ENCODE assay signal across 15 mouse cellular contexts in genomic region chr13:55506697-55507096, GRCm38 (mm10). TPM values are rescaled to one million over a fixed set of nuclear protein-coding genes. Genes with fewer than 3 reads are reported as not detected.
DNase-seq lines count a peak whose midpoint lies in the region; ATAC-seq and TF ChIP-seq lines count a peak whose summit lies in the region.
"Had no signal": no experiment of that assay in that cellular context is flagged by ENCODE, and none has a peak within 500 bp of the region (broad histone marks: within the 10 kb centered on the region; RNA-seq: fewer than 3 reads in every experiment).

No protein-coding gene starts in this region.

- no peaks in the 10 kb centered on the region for H3K9me3 ChIP-seq in limb, embryonic 13.5 days
- no peaks in the 10 kb centered on the region for H3K9me3 ChIP-seq in limb, embryonic 10.5 days (replicated peaks)
- H3K9me3 ChIP-seq: embryonic facial prominence, embryonic 15.5 days; intestine, embryonic 15.5 days had no signal

- H3K4me2 ChIP-seq in limb, embryonic 13.5 days (replicated peaks) = no peak overlapping the region
- H3K4me2 ChIP-seq: embryonic facial prominence, embryonic 15.5 days; intestine, embryonic 15.5 days had no signal

- no peak for TF ChIP-seq CTCF in gastrocnemius, adult 2 months (IDR thresholded peaks at IDR 0.05)

- peaks cover 85% of the 10 kb centered on the region for H3K36me3 ChIP-seq in limb, embryonic 13.5 days
- peaks cover 99% of the 10 kb centered on the region for H3K36me3 ChIP-seq in limb, embryonic 10.5 days

- intact Hi-C loops in gastrocnemius, adult 2 months (cut with DNase I) = no loop called here

- H3K27me3 ChIP-seq in limb, embryonic 13.5 days = no peaks in the 10 kb centered on the region
- no peaks in the 10 kb centered on the region for H3K27me3 ChIP-seq in limb, embryonic 10.5 days (ENCODE audit: low read depth, poor library complexity, severe bottlenecking)
- H3K27me3 ChIP-seq: embryonic facial prominence, embryonic 15.5 days; intestine, embryonic 15.5 days had no signal

- H3K9ac ChIP-seq in limb, embryonic 13.5 days = 0 out of 2 replicates have a peak overlapping the region, but pooled peaks have one; percentile 25
- H3K9ac ChIP-seq: embryonic facial prominence, embryonic 15.5 days; intestine, embryonic 15.5 days had no signal

- no peak for ATAC-seq in limb, embryonic 13.5 days (ENCODE audit: low FRiP score, low read depth)
- ATAC-seq: intestine, embryonic 15.5 days had no signal

- H3K4me1 ChIP-seq in limb, embryonic 13.5 days = peaks cover 20% of the 10 kb centered on the region
- H3K4me1 ChIP-seq in limb, embryonic 10.5 days = peaks cover 20% of the 10 kb centered on the region

- 91% methylated on average over 10 of the region's 10 CpGs for WGBS in limb, embryonic 13.5 days
- WGBS in limb, embryonic 10.5 days = 96% methylated on average over 10 of the region's 10 CpGs

- no peak overlapping the region for H3K27ac ChIP-seq in limb, embryonic 13.5 days
- no peak overlapping the region for H3K27ac ChIP-seq in limb, embryonic 10.5 days
- peak overlapping the region; percentile 78 for H3K27ac ChIP-seq in gastrocnemius, adult 2 months
- H3K27ac ChIP-seq: embryonic facial prominence, embryonic 15.5 days; intestine, embryonic 15.5 days; kidney, postnatal 0 days had no signal

- no peak overlapping the region for H3K4me3 ChIP-seq in limb, embryonic 13.5 days
- H3K4me3 ChIP-seq in limb, embryonic 10.5 days = no peak overlapping the region
- peak overlapping the region; percentile 81 for H3K4me3 ChIP-seq in gastrocnemius, adult 2 months
- H3K4me3 ChIP-seq: embryonic facial prominence, embryonic 15.5 days; intestine, embryonic 15.5 days had no signal

- peak; percentile 75 to 76 for DNase-seq in cerebellum, postnatal 14 days
- no peak for DNase-seq in cerebellum, adult 11 months
- no peak for DNase-seq in limb, embryonic 10.5 days (ENCODE audit: low spot score)
- DNase-seq in gastrocnemius, adult 2 months = peak; percentile 89
- no peak for DNase-seq in ovary, postnatal 36 days (ENCODE audit: low spot score)
- no peak for DNase-seq in liver
- DNase-seq: lung, postnatal 14 days; spleen, adult 18-20 months; thymus, adult 2 months had no signal

RNA-seq across cellular contexts. Expression of gene Pdlim7, which starts 6.8 kb away (rescaled TPM):
- polyA plus RNA-seq in limb, embryonic 13.5 days (2015; fragmentation: Nextera tagmentation; extraction: Ambion mirVana) = 175 and 181 TPM in 2 replicates
- 202 and 206 TPM in 2 replicates for polyA plus RNA-seq in limb, embryonic 10.5 days (2016; fragmentation: Nextera tagmentation; extraction: Ambion mirVana)
- total RNA-seq in gastrocnemius, adult 2 months (2021) = 100 to 1,000 TPM; 424 to 537 TPM

RNA-seq across cellular contexts. Expression of gene Dbn1, which starts 18.8 kb away (rescaled TPM):
- 297 and 304 TPM in 2 replicates for polyA plus RNA-seq in limb, embryonic 13.5 days (2015; fragmentation: Nextera tagmentation; extraction: Ambion mirVana)
- 346 and 417 TPM in 2 replicates for polyA plus RNA-seq in limb, embryonic 10.5 days (2016; fragmentation: Nextera tagmentation; extraction: Ambion mirVana)
- 1 to 10 TPM; 4.9 to 7.7 TPM for total RNA-seq in gastrocnemius, adult 2 months (2021)
- total RNA-seq: megakaryocyte-erythroid progenitor cell, adult 5-6 weeks had no signal

RNA-seq across cellular contexts. Expression of gene Dok3, which starts 22.4 kb away (rescaled TPM):
- 2.3 and 2.9 TPM in 2 replicates for polyA plus RNA-seq in limb, embryonic 13.5 days (2015; fragmentation: Nextera tagmentation; extraction: Ambion mirVana)
- polyA plus RNA-seq in limb, embryonic 10.5 days (2016; fragmentation: Nextera tagmentation; extraction: Ambion mirVana) = 2.7 and 2.9 TPM in 2 replicates
- total RNA-seq in gastrocnemius, adult 2 months (2021) = 1 to 10 TPM in 1 of 2 experiments, under 1 TPM in 1; 0.77 to 1.5 TPM

RNA-seq across cellular contexts. Expression of gene Ddx41, which starts 29.8 kb away (rescaled TPM):
- 71.4 and 73.4 TPM in 2 replicates for polyA plus RNA-seq in limb, embryonic 13.5 days (2015; fragmentation: Nextera tagmentation; extraction: Ambion mirVana)
- 94.0 and 102 TPM in 2 replicates for polyA plus RNA-seq in limb, embryonic 10.5 days (2016; fragmentation: Nextera tagmentation; extraction: Ambion mirVana)
- 10 to 100 TPM; 10.6 to 11.5 TPM for total RNA-seq in gastrocnemius, adult 2 months (2021)

RNA-seq across cellular contexts. Expression of gene Prr7, which starts 42.6 kb away (rescaled TPM):
- 0.79 and 0.87 TPM in 2 replicates for polyA plus RNA-seq in limb, embryonic 13.5 days (2015; fragmentation: Nextera tagmentation; extraction: Ambion mirVana)
- polyA plus RNA-seq in limb, embryonic 10.5 days (2016; fragmentation: Nextera tagmentation; extraction: Ambion mirVana) = 0.34 and 0.35 TPM in 2 replicates
- total RNA-seq in gastrocnemius, adult 2 months (2021) = under 1 TPM; 0.18 to 0.22 TPM
- total RNA-seq: megakaryocyte-erythroid progenitor cell, adult 5-6 weeks had no signal
- polyA plus RNA-seq: liver, embryonic 16.5 days had no signal

Comparison
In these comparisons a context has a peak if more than half of its experiments do, and no peak if none do; other contexts are left out.
1. DNase-seq: peak in cerebellum, postnatal 14 days (2 of 2) and gastrocnemius, adult 2 months (single experiment); none in cerebellum, adult 11 months (single experiment), limb, embryonic 10.5 days (single experiment), ovary, postnatal 36 days (single experiment) and liver (single experiment).